Comparison of ENCODE assay signal across 8 mouse cellular contexts in genomic region chr7:130533316-130534260, GRCm38 (mm10). TPM values are rescaled to one million over a fixed set of nuclear protein-coding genes. Genes with fewer than 3 reads are reported as not detected.
DNase-seq lines count a peak whose midpoint lies in the region; ATAC-seq and TF ChIP-seq lines count a peak whose summit lies in the region.

No protein-coding gene starts in this region.

- DNase-seq in ZHBTc4 (ENCODE audit: low read depth, low spot score), result peak; percentile 91
- DNase-seq in gastrocnemius, postnatal 14 days, result peak; percentile 86
- peak; percentile 90 for DNase-seq in induced T-regulatory cell, adult 2 months (ENCODE audit: low read depth)
- DNase-seq in left cerebral cortex, adult 8-10 months (ENCODE audit: low spot score in 2 of 2), result peak; percentile 38 to 74
- peak; percentile 84 to 93 for DNase-seq in right cerebral cortex, postnatal 10 days (ENCODE audit: low spot score in 2 of 2)
- DNase-seq in urinary bladder, postnatal 14 days (ENCODE audit: low spot score), result peak; percentile 92

- H3K4me3 ChIP-seq in cortical plate, adult 2 months (ENCODE audit: insufficient read depth, low read length), result no peak overlapping the region

- intact Hi-C loops in gastrocnemius, postnatal 14 days (cut with DNase I; ENCODE audit: low total_unique reads), result no loop called here

- no peak overlapping the region for H3K27ac ChIP-seq in cortical plate, adult 2 months (ENCODE audit: insufficient read depth, low read length)

- ATAC-seq in megakaryocyte progenitor cell, adult 5-6 weeks (replicated peaks; ENCODE audit: poor library complexity), result peak; percentile 99

- TF ChIP-seq POLR2A in cortical plate, adult 2 months (IDR thresholded peaks at IDR 0.05; ENCODE audit: extremely low read depth, insufficient read depth, low read length), result no peak

- H3K4me1 ChIP-seq in cortical plate, adult 2 months (ENCODE audit: control insufficient read depth, insufficient read depth, low read length), result no peaks in the 10 kb centered on the region

- TF ChIP-seq CTCF in cortical plate, adult 2 months (IDR thresholded peaks at IDR 0.05; ENCODE audit: extremely low read depth, insufficient read depth, low read length), result peak; percentile 94

RNA-seq across cellular contexts. Expression of gene Ate1, which starts 13.4 kb away (rescaled TPM):
- polyA plus RNA-seq in cortical plate, adult 2 months (2012; rRNA removed), result 22.6 and 26.1 TPM in 2 replicates
- total RNA-seq in gastrocnemius, postnatal 14 days (2021), result 10 to 100 TPM; 23.6 to 26.4 TPM
- total RNA-seq in left cerebral cortex, adult 8-10 months (2022), result 10 to 100 TPM; 64.4 to 83.5 (median 67.3) TPM
- total RNA-seq in megakaryocyte progenitor cell, adult 5-6 weeks (2015), result 18.9 and 24.4 TPM in 2 replicates
- 44.8 and 65.8 TPM in 2 replicates for total RNA-seq in megakaryocyte progenitor cell, adult 5-6 weeks (2017)

RNA-seq across cellular contexts. Expression of gene Nsmce4a, which starts 39.3 kb away (rescaled TPM):
- polyA plus RNA-seq in cortical plate, adult 2 months (2012; rRNA removed), result 37.1 and 39.2 TPM in 2 replicates
- total RNA-seq in gastrocnemius, postnatal 14 days (2021), result 10 to 100 TPM; 30.3 to 30.6 TPM
- 10 to 100 TPM; 37.5 to 40.9 (median 40.4) TPM for total RNA-seq in left cerebral cortex, adult 8-10 months (2022)
- 225 and 235 TPM in 2 replicates for total RNA-seq in megakaryocyte progenitor cell, adult 5-6 weeks (2015)
- 150 and 207 TPM in 2 replicates for total RNA-seq in megakaryocyte progenitor cell, adult 5-6 weeks (2017)

RNA-seq across cellular contexts. Expression of gene Tacc2, which starts 43.6 kb away (rescaled TPM):
- polyA plus RNA-seq in cortical plate, adult 2 months (2012; rRNA removed), result 44.6 and 49.4 TPM in 2 replicates
- total RNA-seq in gastrocnemius, postnatal 14 days (2021), result 100 to 1,000 TPM; 227 to 381 TPM
- 10 to 100 TPM; 64.2 to 70.3 (median 68.0) TPM for total RNA-seq in left cerebral cortex, adult 8-10 months (2022)
- total RNA-seq in megakaryocyte progenitor cell, adult 5-6 weeks (2015), result 7.4 and 10.5 TPM in 2 replicates
- 2.2 and 6.9 TPM in 2 replicates for total RNA-seq in megakaryocyte progenitor cell, adult 5-6 weeks (2017)

Comparison
In these comparisons a context has a peak if more than half of its experiments do, and no peak if none do; other contexts are left out.
1. RNA of gene Tacc2, which starts 43.6 kb away (total RNA-seq): 227 to 381 TPM in gastrocnemius, postnatal 14 days and 64.2 to 70.3 TPM in left cerebral cortex, adult 8-10 months; 2.2 to 10.5 TPM in megakaryocyte progenitor cell, adult 5-6 weeks; every median in the first group is over 4 times any median in the second.
2. Peak in every context shown above with its lines, with median percentiles within 50 percentile points of each other: DNase-seq.